Comparison of ENCODE assay signal across 13 mouse cellular contexts in the genomic region with DNA sequence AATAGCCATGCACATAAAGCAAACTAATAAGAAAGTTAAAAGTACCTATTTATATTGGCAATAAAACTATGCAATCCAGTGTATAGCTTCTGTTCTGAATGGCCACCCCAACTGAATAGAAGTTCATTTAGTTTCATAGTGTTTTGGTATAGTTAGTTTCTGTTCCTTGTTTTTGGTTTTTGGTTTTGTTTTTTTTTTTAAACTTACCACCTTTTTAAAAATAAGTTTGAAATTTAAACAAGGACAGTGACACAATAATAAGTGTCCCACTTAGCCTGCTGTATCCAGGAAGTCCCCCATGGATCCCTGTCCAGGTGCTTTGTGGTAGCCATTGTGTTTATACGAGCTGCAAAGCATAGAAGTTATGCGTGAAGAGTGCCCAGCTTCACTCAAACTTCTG. TPM values are rescaled to one million over a fixed set of nuclear protein-coding genes. Genes with fewer than 3 reads are reported as not detected.
"Had no signal": no experiment of that assay in that cellular context is flagged by ENCODE, and none has a peak within 500 bp of the region (broad histone marks: within the 10 kb centered on the region; RNA-seq: fewer than 3 reads in every experiment).

No protein-coding gene starts in this region.

- H3K9me3 ChIP-seq: limb, embryonic 13.5 days; midbrain, embryonic 10.5 days; midbrain, embryonic 15.5 days; neural tube, embryonic 13.5 days had no signal

- H3K4me1 ChIP-seq: limb, embryonic 13.5 days; midbrain, embryonic 10.5 days; midbrain, embryonic 15.5 days had no signal

- H3K27me3 ChIP-seq: limb, embryonic 13.5 days; midbrain, embryonic 15.5 days; neural tube, embryonic 13.5 days had no signal

- H3K27ac ChIP-seq: kidney, postnatal 0 days; limb, embryonic 13.5 days; liver, embryonic 14.5 days; midbrain, embryonic 10.5 days; midbrain, embryonic 15.5 days; neural tube, embryonic 13.5 days had no signal

- H3K36me3 ChIP-seq: midbrain, embryonic 15.5 days; neural tube, embryonic 13.5 days had no signal

- ATAC-seq: midbrain, embryonic 15.5 days had no signal

- DNase-seq: kidney, adult 9 months; kidney, postnatal 36 days; layer of hippocampus, adult 9-11 months; lung, adult 18-20 months; thymus, adult 18-20 months; thymus, postnatal 14 days had no signal

- H3K4me3 ChIP-seq: limb, embryonic 13.5 days; midbrain, embryonic 10.5 days; midbrain, embryonic 15.5 days; neural tube, embryonic 13.5 days had no signal

RNA-seq across cellular contexts. Expression of a gene that starts 7.3 kb away (rescaled TPM):
- total RNA-seq: monocyte, adult 5-6 weeks had no signal
